ENCODE assay signal across 8 mouse cellular contexts in genomic region chr4:116596978-116597881, GRCm38 (mm10). TPM values are rescaled to one million over a fixed set of nuclear protein-coding genes. Genes with fewer than 3 reads are reported as not detected.
A peak's percentile ranks its signal among the peaks of the same experiment; 100 is the strongest.
DNase-seq lines count a peak whose midpoint lies in the region; ATAC-seq and TF ChIP-seq lines count a peak whose summit lies in the region.

No protein-coding gene starts in this region.

- H3K27ac ChIP-seq in hindbrain, embryonic 13.5 days = peak overlapping the region; percentile 85

- peaks cover 49% of the 10 kb centered on the region for H3K36me3 ChIP-seq in hindbrain, embryonic 13.5 days

- in situ Hi-C loops in Patski (cut with MboI; ENCODE audit: low pct_unique_long_range_greater_than_20kb) = no loop called here

- H3K4me2 ChIP-seq in hindbrain, embryonic 13.5 days = peak overlapping the region; percentile 77

- no peaks in the 10 kb centered on the region for H3K27me3 ChIP-seq in Patski
- no peaks in the 10 kb centered on the region for H3K27me3 ChIP-seq in hindbrain, embryonic 13.5 days

- no peaks in the 10 kb centered on the region for H3K9me3 ChIP-seq in hindbrain, embryonic 13.5 days

- H3K9ac ChIP-seq in hindbrain, embryonic 13.5 days = peak overlapping the region; percentile 81

- peak; percentile 64 for DNase-seq in Patski (ENCODE audit: low read depth, low spot score)
- peak; percentile 92 to 94 for DNase-seq in cerebellum, postnatal 14 days
- peak; percentile 82 to 86 for DNase-seq in frontal cortex, postnatal 14 days (ENCODE audit: low spot score in 2 of 2)
- peak; percentile 76 to 78 for DNase-seq in layer of hippocampus, postnatal 25 days (ENCODE audit: extremely low spot score in 1 of 2, low spot score in 1 of 2)
- peak; percentile 92 for DNase-seq in lung, postnatal 25 days (ENCODE audit: low spot score)
- DNase-seq in retina, embryonic 14.5 days (ENCODE audit: low spot score) = peak; percentile 90
- peak; percentile 71 for DNase-seq in thymus, postnatal 4 days

- CTCF ChIA-PET in Patski (lab: Charles Lee) = no interaction called here

- TF ChIP-seq CTCF in Patski (IDR thresholded peaks at IDR 0.05) = no peak

- H3K4me3 ChIP-seq in hindbrain, embryonic 13.5 days = peak overlapping the region; percentile 70

- POLR2A ChIA-PET in Patski (lab: Charles Lee) = interaction anchor here (0.6 kb wide), 1 partner anchor 47 kb away, joined by 4 read pairs; no protein-coding TSS in a partner anchor

- peaks cover 20% of the 10 kb centered on the region for H3K4me1 ChIP-seq in hindbrain, embryonic 13.5 days (replicated peaks)

- 1% methylated on average over 50 of the region's 50 CpGs for WGBS in hindbrain, embryonic 13.5 days

- ATAC-seq in Patski = peak; percentile 89
- ATAC-seq in hindbrain, embryonic 13.5 days (ENCODE audit: low FRiP score) = peak; percentile 98

RNA-seq across cellular contexts. Expression of gene Ccdc17, which starts 0.8 kb away (rescaled TPM):
- 1.8 TPM for polyA plus RNA-seq in Patski (2021)
- 4.8 and 5.4 TPM in 2 replicates for polyA plus RNA-seq in hindbrain, embryonic 13.5 days (2015; fragmentation: Nextera tagmentation; extraction: Ambion mirVana)
- total RNA-seq in layer of hippocampus, postnatal 25 days (2021) = 1 to 10 TPM; 4.1 to 6.2 TPM

RNA-seq across cellular contexts. Expression of gene Nasp, which starts 30.5 kb away (rescaled TPM):
- polyA plus RNA-seq in Patski (2021) = 49.4 TPM
- polyA plus RNA-seq in hindbrain, embryonic 13.5 days (2015; fragmentation: Nextera tagmentation; extraction: Ambion mirVana) = 109 and 110 TPM in 2 replicates
- 10 to 100 TPM; 26.7 to 39.4 TPM for total RNA-seq in layer of hippocampus, postnatal 25 days (2021)

RNA-seq across cellular contexts. Expression of gene Gpbp1l1, which starts 39.8 kb away (rescaled TPM):
- polyA plus RNA-seq in Patski (2021) = 43.9 TPM
- 18.1 and 18.5 TPM in 2 replicates for polyA plus RNA-seq in hindbrain, embryonic 13.5 days (2015; fragmentation: Nextera tagmentation; extraction: Ambion mirVana)
- total RNA-seq in layer of hippocampus, postnatal 25 days (2021) = 10 to 100 TPM; 35.8 to 40.7 TPM

RNA-seq across cellular contexts. Expression of gene Tmem69, which starts 41.5 kb away (rescaled TPM):
- polyA plus RNA-seq in Patski (2021) = 8.5 TPM
- polyA plus RNA-seq in hindbrain, embryonic 13.5 days (2015; fragmentation: Nextera tagmentation; extraction: Ambion mirVana) = 25.0 and 27.5 TPM in 2 replicates
- total RNA-seq in layer of hippocampus, postnatal 25 days (2021) = 10 to 100 TPM; 11.8 to 13.0 TPM

RNA-seq across cellular contexts. Expression of gene Akr1a1, which starts 54.2 kb away (rescaled TPM):
- polyA plus RNA-seq in Patski (2021) = 517 TPM
- polyA plus RNA-seq in hindbrain, embryonic 13.5 days (2015; fragmentation: Nextera tagmentation; extraction: Ambion mirVana) = 666 and 678 TPM in 2 replicates
- 100 to 1,000 TPM; 392 to 438 TPM for total RNA-seq in layer of hippocampus, postnatal 25 days (2021)

Comparison
In these comparisons a context has a peak if more than half of its experiments do, and no peak if none do; other contexts are left out.
1. Peak in every context shown above with its lines: DNase-seq, ATAC-seq, H3K4me3 ChIP-seq and H3K27ac ChIP-seq.